Mouse (Mus musculus): Measurements from ENCODE around the gene Tcf19.
"Not testable (repeated sequence)": the region's sequence is repeated elsewhere in the genome, so short reads cannot be mapped to it uniquely, and the experiment has no call there.

DNA sequence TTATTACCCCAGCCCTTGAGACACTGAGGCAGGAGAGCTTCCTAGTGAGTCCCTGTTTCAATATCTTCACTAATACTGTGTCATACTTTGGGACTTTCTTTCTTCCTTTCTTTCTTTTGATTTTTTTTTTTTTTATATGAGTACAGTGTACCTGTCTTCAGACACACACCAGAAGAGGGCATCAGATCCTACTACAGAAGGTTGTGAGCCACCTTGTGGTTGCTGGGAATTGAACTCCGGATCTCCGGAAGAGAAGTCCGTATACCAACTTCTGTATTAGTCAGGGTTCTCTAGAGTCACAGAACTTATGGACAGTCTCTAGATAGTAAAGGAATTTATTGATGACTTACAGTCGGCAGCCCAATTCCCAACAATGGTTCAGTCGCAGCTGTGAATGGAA, 8.3 kb downstream of the Tcf19 start:
- TF ChIP-seq GATA1 (IDR thresholded peaks at IDR 0.05; ENCODE audit: borderline replicate concordance, low read length); FLI1 (IDR thresholded peaks at IDR 0.05; ENCODE audit: low read length): not testable (repeated sequence)

Measured in megakaryocyte, embryonic 14.5 days (primary cell).